Mouse (Mus musculus) hindbrain, embryonic 14.5 days (tissue): ENCODE measurements around the gene Parg. TPM values are rescaled to one million over a fixed set of nuclear protein-coding genes. Genes with fewer than 3 reads are reported as not detected.
"Not testable (repeated sequence)": the region's sequence is repeated elsewhere in the genome, so short reads cannot be mapped to it uniquely, and the experiment has no call there.

ENCODE experiments used
- ATAC-seq: fragments of 200-750 bp; cut with Nextera tagmentation; 2 replicates; pipeline ENCODE4 v1.8.0; 2017; ENCODE audit warnings: moderate number of reproducible peaks, mild to moderate bottlenecking, moderate TSS enrichment, moderate library complexity; ENCODE audit not compliant: low FRiP score
- DNase-seq: peaks from one replicate; pipeline ENCODE4 v3.0.0-alpha.2; 2015; ENCODE audit warnings: low spot score
- H3K27ac ChIP-seq: fragments of 300-500 bp; sonication (generic); 2 replicates; pipeline ENCODE4 v1.5.1; 2014; ENCODE audit warnings: mild to moderate bottlenecking, moderate library complexity
- H3K27me3 ChIP-seq: fragments of 300-500 bp; sonication (generic); 2 replicates; pipeline ENCODE4 v1.6.1; 2014; ENCODE audit warnings: mild to moderate bottlenecking, low read length, mixed read lengths; ENCODE audit not compliant: control insufficient read depth, insufficient read depth
- H3K36me3 ChIP-seq: fragments of 300-500 bp; sonication (generic); replicated peaks from 2 replicates; pipeline ENCODE4 v1.6.1; 2014; ENCODE audit not compliant: control insufficient read depth, insufficient read depth
- H3K4me1 ChIP-seq: fragments of 300-500 bp; sonication (generic); replicated peaks from 2 replicates; pipeline ENCODE4 v1.6.1; 2014; ENCODE audit warnings: antibody characterized with exemption, low read length, mixed read lengths; ENCODE audit not compliant: control insufficient read depth, insufficient read depth
- H3K4me2 ChIP-seq: fragments of 300-500 bp; sonication (generic); replicated peaks from 2 replicates; pipeline ENCODE4 v1.6.1; 2014; ENCODE audit warnings: mild to moderate bottlenecking, moderate library complexity
- H3K4me3 ChIP-seq: fragments of 300-500 bp; sonication (generic); replicated peaks from 2 replicates; pipeline ENCODE4 v1.5.1; 2014; ENCODE audit warnings: mild to moderate bottlenecking, low read length
- H3K9ac ChIP-seq: fragments of 300-500 bp; sonication (generic); 2 replicates; pipeline ENCODE4 v1.6.1; 2014
- H3K9me3 ChIP-seq: fragments of 300-500 bp; sonication (generic); 2 replicates; pipeline ENCODE4 v1.6.1; 2016; ENCODE audit warnings: low read length; ENCODE audit not compliant: control insufficient read depth
- WGBS: fragments of 180-500 bp; shearing (Covaris S2); extraction: QIAGEN DNeasy Blood & Tissue Kit; methylation state at CpG from one replicate; pipeline ENCODE4 v1.1.7; 2014; 5-methylcytosine and 5-hydroxymethylcytosine counted together
- polyA plus RNA-seq: library from polyadenylated mRNA; unstranded; fragments of >200 nt; fragmentation: Nextera tagmentation; extraction: Ambion mirVana; gene quantifications from 2 replicates; pipeline ENCODE4 v1.2.1, GENCODE M21; 2014

Gene Parg
- polyA plus RNA-seq, 1 experiment from 2014 or later, result 40.1 TPM

DNA sequence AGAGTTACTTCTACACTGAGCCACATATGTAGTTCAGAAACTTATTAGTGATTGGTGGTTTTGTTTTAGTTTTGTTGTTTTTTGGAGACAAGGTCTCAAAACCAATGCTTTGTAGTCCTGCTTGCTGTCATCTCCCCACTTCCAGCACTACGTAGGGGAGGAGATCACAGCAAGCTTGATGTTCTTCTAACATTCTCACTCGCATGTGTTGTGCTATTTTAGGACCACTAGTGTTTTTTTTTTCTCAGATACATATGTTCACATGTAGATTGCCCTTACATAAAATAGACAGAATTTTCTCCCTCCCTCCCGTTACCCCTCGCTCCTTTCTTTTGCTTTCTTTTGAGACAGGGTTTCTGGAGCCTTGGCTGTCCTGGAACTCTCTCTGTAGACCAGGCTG lies 31.6 kb upstream of the Parg start:
- 88% methylated on average over 4 of the region's 4 CpGs for WGBS

DNA sequence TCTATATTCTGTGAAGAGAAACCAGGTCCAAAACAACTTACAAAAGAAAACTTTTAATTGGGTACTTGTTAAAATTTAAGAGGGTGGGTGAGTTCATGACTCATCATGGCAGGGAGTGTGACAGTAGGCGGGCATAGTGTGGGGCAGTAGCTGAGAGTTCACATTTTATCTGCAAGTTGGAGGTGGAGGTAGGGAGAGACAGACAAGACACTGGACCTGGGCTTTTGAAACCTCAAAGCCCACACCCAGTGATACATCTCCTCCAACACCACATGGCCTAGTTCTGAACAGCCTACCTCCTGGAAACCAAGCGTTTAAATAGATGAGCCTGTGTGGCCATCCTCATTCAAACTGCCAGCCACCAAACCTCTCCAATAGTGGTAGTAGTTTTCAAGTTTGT lies 26.4 kb upstream of the Parg start:
- no peaks in the 10 kb centered on the region for H3K27me3 ChIP-seq
- no peaks in the 10 kb centered on the region for H3K9me3 ChIP-seq
- peaks cover 61% of the 10 kb centered on the region for H3K36me3 ChIP-seq
- H3K27ac ChIP-seq, result no peak overlapping the region
- no peaks in the 10 kb centered on the region for H3K4me1 ChIP-seq
- ATAC-seq (no peak), DNase-seq (no peak)
- no peak overlapping the region for H3K9ac ChIP-seq
- no peak overlapping the region for H3K4me2 ChIP-seq
- WGBS, result 97% methylated on average over 2 of the region's 2 CpGs
- H3K4me3 ChIP-seq, result no peak overlapping the region

More for the DNA sequence above, 31.6 kb upstream of the Parg start:
- H3K4me2 ChIP-seq, result no peak overlapping the region
- no peak overlapping the region for H3K4me3 ChIP-seq
- DNase-seq, result no peak
- no peak overlapping the region for H3K9ac ChIP-seq
- no peaks in the 10 kb centered on the region for H3K9me3 ChIP-seq
- no peak for ATAC-seq
- peaks cover 7% of the 10 kb centered on the region for H3K4me1 ChIP-seq
- no peak overlapping the region for H3K27ac ChIP-seq
- H3K27me3 ChIP-seq, result no peaks in the 10 kb centered on the region
- H3K36me3 ChIP-seq, result peaks cover 34% of the 10 kb centered on the region

DNA sequence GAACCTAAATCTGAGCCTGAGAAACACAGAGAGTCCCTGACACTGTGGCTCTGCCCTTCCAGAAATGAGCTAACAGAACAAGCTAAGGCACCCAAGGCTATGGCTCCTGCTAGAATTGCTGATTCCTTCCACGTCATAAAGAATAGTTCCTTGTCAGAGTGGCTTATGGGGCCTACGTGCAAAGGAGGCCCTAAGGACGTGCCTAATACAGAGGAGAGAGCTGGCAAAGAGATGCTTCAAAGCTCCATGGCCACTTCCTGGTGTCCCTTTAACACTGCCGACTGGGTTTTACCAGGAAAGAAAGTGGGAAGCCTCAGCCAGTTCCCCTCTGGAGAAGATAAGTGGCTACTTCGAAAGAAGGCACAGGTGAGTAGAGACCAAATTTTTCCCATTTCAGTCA lies 25.2 kb upstream of the Parg start:
- H3K4me3 ChIP-seq, H3K27ac ChIP-seq, H3K4me1 ChIP-seq, H3K27me3 ChIP-seq, H3K4me2 ChIP-seq, H3K9me3 ChIP-seq, ATAC-seq, H3K9ac ChIP-seq, DNase-seq: not testable (repeated sequence)
- 91% methylated on average over 4 of the region's 5 CpGs for WGBS
- H3K36me3 ChIP-seq, result peaks cover 68% of the 10 kb centered on the region

DNA sequence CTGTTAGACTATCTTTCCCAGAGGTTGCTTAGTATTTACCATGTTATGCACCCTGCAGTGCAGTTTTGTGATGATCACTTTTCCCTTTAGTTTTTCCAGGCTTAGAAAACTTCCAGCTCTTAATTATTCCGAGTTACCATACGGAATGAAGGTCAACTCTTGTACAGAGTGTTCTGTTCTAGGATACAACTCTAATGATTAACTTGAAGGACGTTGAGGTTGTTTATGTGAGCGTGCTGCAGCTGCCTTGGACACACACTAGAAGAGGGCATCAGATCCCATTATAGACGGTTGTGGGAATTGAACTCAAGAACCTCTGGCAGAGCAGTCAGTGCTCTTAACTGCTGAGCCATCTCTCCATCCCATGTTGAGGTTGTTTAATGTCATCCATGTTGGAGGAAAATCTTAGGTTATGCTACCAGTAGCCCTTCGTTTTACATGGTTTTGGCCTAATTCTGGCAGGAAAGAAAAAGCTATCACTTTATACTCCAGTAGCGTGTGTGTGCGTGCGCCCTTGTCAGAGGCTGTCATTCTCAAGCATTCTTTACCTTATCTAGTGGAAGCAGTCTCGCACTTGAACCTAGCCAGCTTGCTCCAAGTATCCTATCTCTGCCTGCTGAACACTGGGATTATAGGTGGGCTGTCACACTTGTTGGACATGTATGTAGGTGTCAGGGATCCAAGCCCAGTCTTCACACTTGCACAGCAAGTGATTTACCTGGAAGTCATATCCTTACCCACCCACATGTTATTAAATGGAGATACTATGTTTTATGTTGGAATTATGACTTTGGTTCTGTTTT lies 22.2 kb upstream of the Parg start:
- peaks cover 70% of the 10 kb centered on the region for H3K36me3 ChIP-seq
- no peaks in the 10 kb centered on the region for H3K4me1 ChIP-seq
- 94% methylated on average over 10 of the region's 10 CpGs for WGBS
- no peak overlapping the region for H3K4me2 ChIP-seq
- H3K9me3 ChIP-seq, result no peaks in the 10 kb centered on the region
- no peak overlapping the region for H3K9ac ChIP-seq
- H3K4me3 ChIP-seq, result no peak overlapping the region
- DNase-seq, result no peak
- no peaks in the 10 kb centered on the region for H3K27me3 ChIP-seq
- no peak for ATAC-seq
- H3K27ac ChIP-seq, result no peak overlapping the region

DNA sequence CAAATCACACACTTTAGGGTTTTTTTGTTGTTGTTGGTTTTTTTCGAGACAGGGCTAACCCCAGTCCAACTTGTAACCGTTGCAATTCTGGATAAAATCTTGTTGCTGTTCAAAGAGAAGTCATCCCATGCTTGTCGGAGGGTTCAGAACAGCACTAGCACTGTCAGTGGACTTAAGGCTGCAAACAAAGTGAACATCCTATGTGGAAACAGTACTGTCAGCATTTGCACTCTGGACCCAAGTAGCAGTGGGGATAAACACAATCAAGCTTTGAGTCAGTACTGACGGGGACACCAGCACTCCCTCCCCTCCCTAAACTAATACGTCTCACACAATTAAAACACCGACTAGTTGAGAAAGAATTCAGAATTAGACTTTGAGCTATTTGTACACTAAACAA lies 20.9 kb upstream of the Parg start:
- no peaks in the 10 kb centered on the region for H3K4me1 ChIP-seq
- no peaks in the 10 kb centered on the region for H3K27me3 ChIP-seq
- H3K4me2 ChIP-seq, result no peak overlapping the region
- ATAC-seq (no peak), DNase-seq (no peak)
- H3K9me3 ChIP-seq, result no peaks in the 10 kb centered on the region
- 91% methylated on average over 6 of the region's 6 CpGs for WGBS
- H3K27ac ChIP-seq, result no peak overlapping the region
- H3K9ac ChIP-seq, result no peak overlapping the region
- no peak overlapping the region for H3K4me3 ChIP-seq
- peaks cover 68% of the 10 kb centered on the region for H3K36me3 ChIP-seq

DNA sequence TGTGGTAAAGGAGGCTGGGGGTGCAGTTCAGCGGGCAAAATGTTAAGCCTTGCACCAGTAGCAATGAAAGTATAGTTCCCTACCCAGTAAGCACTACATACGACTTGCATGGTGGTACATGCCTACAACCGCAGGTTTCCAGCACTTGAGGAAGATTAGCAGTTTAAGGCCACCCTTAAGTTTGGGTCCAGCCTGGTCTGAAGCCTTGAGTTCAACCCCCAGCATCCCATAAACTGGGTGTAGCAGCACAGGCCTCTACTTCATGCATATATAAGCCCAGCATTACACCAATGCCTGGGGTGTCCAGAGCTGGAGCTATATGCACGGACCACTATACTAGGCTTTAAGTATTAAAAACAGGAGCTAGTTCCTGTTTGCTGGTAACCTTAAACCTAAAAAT lies 17.9 kb upstream of the Parg start:
- H3K9me3 ChIP-seq, result no peaks in the 10 kb centered on the region
- 99% methylated on average over 4 of the region's 4 CpGs for WGBS
- no peak overlapping the region for H3K4me3 ChIP-seq
- no peaks in the 10 kb centered on the region for H3K27me3 ChIP-seq
- no peak overlapping the region for H3K27ac ChIP-seq
- DNase-seq, result no peak
- H3K4me2 ChIP-seq, result no peak overlapping the region
- H3K36me3 ChIP-seq, result peaks cover 88% of the 10 kb centered on the region
- H3K9ac ChIP-seq, result no peak overlapping the region
- no peak for ATAC-seq
- no peaks in the 10 kb centered on the region for H3K4me1 ChIP-seq

DNA sequence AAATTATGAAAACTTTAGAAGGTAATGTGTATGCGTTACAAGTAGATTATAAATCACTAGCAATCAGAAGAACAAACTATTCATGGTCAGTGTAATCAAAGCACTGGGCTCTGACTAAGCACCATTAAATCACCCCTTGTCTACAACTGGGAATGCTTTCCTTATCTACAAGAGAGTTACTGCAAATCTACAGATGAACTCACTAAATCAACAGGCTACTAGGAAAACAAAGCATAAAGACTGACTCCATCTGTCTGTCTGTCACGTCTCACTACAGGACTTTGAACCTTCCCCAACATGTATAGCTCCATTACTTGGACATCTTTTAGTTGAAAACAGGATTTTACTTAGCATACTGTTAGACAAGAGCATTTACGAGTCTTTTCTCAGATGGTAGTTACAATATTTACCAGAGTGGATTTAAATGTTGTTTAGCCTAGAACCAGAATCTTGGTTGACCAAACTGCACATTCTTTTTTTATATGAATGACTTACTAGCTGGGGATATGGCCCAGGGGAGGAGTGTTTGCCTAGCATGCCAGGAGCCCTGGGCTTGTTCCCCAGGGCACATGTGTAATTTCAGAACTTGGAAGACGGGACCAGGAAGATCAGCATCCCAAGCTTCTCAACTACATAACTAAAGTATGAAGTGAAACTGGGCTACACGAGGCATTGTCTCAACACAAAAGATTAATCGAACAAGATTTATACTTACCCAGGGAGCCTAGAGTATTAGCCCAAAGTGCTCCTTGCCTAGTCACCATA lies 10.9 kb upstream of the Parg start:
- no peaks in the 10 kb centered on the region for H3K4me1 ChIP-seq
- ATAC-seq, result no peak
- no peak overlapping the region for H3K4me2 ChIP-seq
- H3K9me3 ChIP-seq, result no peaks in the 10 kb centered on the region
- H3K27me3 ChIP-seq, result no peaks in the 10 kb centered on the region
- no peak overlapping the region for H3K27ac ChIP-seq
- no peak overlapping the region for H3K9ac ChIP-seq
- peaks cover 69% of the 10 kb centered on the region for H3K36me3 ChIP-seq
- WGBS, result 95% methylated on average over 6 of the region's 6 CpGs
- DNase-seq, result no peak
- H3K4me3 ChIP-seq, result no peak overlapping the region

DNA sequence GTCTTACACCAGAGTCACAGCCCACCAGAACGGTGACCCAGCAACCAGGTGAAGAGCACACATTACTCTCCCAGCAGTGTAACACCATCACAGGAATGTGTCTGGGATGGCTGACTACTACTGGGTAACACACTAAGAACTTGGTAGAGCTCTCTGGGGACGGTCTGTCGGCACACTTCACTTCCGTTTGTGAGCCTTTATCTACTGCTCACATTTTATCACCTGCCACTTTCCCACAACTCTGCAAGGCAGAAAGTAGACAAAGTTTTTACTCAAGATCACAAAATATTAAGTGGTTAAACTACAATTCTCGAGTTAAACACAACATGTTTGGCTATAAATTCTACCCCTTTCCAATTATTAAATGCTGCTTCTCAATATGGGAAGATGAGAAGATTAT lies 9.8 kb upstream of the Parg start:
- Histone ChIP-seq H3K9ac (no peak overlapping the region), H3K27ac (no peak overlapping the region), H3K27me3 (no peaks in the 10 kb centered on the region), H3K36me3 (peaks cover 66% of the 10 kb centered on the region), H3K4me1 (no peaks in the 10 kb centered on the region), H3K9me3 (no peaks in the 10 kb centered on the region), H3K4me2 (no peak overlapping the region), H3K4me3 (no peak overlapping the region)
- no peak for ATAC-seq
- DNase-seq, result no peak
- WGBS, result 95% methylated on average over 5 of the region's 5 CpGs

DNA sequence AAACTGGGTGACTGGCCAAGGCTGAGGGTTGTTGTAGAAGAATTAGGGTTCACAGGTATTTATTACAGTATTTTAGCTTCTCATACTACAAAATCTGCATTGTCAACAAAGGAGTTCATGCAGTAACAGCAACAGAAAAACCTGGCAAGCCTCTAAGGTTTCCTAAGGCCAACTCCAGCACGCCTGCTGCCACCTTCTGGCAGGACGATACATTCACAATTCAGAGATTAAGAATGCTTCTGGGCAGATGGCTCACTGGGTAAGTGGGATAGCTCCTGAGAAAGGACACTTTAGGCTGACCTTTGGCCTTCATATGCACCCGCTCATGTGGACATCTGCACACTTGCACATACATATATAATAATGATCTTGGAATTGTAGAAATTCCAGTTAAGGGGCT lies 9.3 kb upstream of the Parg start:
- no peaks in the 10 kb centered on the region for H3K27me3 ChIP-seq
- no peaks in the 10 kb centered on the region for H3K4me1 ChIP-seq
- H3K27ac ChIP-seq, result no peak overlapping the region
- DNase-seq, result peak; percentile 58
- H3K9me3 ChIP-seq, result no peaks in the 10 kb centered on the region
- WGBS, result 42% methylated on average over 3 of the region's 3 CpGs
- H3K4me3 ChIP-seq, result no peak overlapping the region
- no peak overlapping the region for H3K9ac ChIP-seq
- H3K36me3 ChIP-seq, result peaks cover 66% of the 10 kb centered on the region
- H3K4me2 ChIP-seq, result no peak overlapping the region
- no peak for ATAC-seq
